Mouse (Mus musculus) heart, embryonic 12.5 days (tissue): ENCODE results near the gene Ghr. TPM values are rescaled to one million over a fixed set of nuclear protein-coding genes. Genes with fewer than 3 reads are reported as not detected.

Source experiments
- ATAC-seq: fragments of 200-750 bp; cut with Nextera tagmentation; 2 replicates; pipeline ENCODE4 v1.8.0; 2017; ENCODE audit warnings: moderate TSS enrichment, moderate library complexity; ENCODE audit not compliant: insufficient number of reproducible peaks, low FRiP score
- H3K27ac ChIP-seq: fragments of 300-500 bp; sonication (generic); 2 replicates; pipeline ENCODE4 v1.5.1; 2016; ENCODE audit warnings: mild to moderate bottlenecking, moderate library complexity; ENCODE audit not compliant: poor library complexity, severe bottlenecking
- H3K27me3 ChIP-seq: fragments of 300-500 bp; sonication (generic); replicated peaks from 2 replicates; pipeline ENCODE4 v1.6.1; 2016; ENCODE audit warnings: mild to moderate bottlenecking, moderate library complexity
- H3K36me3 ChIP-seq: fragments of 300-500 bp; sonication (generic); 2 replicates; pipeline ENCODE4 v1.6.1; 2016; ENCODE audit warnings: mild to moderate bottlenecking, moderate library complexity
- H3K4me1 ChIP-seq: fragments of 300-500 bp; sonication (generic); replicated peaks from 2 replicates; pipeline ENCODE4 v1.6.1; 2016; ENCODE audit warnings: mild to moderate bottlenecking
- H3K4me2 ChIP-seq: fragments of 300-500 bp; sonication (generic); 2 replicates; pipeline ENCODE4 v1.6.1; 2016; ENCODE audit warnings: mild to moderate bottlenecking, moderate library complexity
- H3K4me3 ChIP-seq: fragments of 300-500 bp; sonication (generic); 2 replicates; pipeline ENCODE4 v1.5.1; 2016; ENCODE audit warnings: mild to moderate bottlenecking
- H3K9ac ChIP-seq: fragments of 300-500 bp; sonication (generic); 2 replicates; pipeline ENCODE4 v1.6.1; 2016; ENCODE audit warnings: mild to moderate bottlenecking, moderate library complexity
- H3K9me3 ChIP-seq: fragments of 300-500 bp; sonication (generic); replicated peaks from 2 replicates; pipeline ENCODE4 v1.6.1; 2016; ENCODE audit warnings: mild to moderate bottlenecking, moderate library complexity
- WGBS: fragments of 180-500 bp; shearing (Covaris S2); methylation state at CpG from one replicate; pipeline ENCODE4 v1.1.7; 2016; 5-methylcytosine and 5-hydroxymethylcytosine counted together
- polyA plus RNA-seq: library from polyadenylated mRNA; unstranded; fragments of >200 nt; fragmentation: Nextera tagmentation; extraction: Ambion mirVana; gene quantifications from 2 replicates; pipeline ENCODE4 v1.2.1, GENCODE M21; 2016

Ghr gene
- 68.8 and 70.4 TPM in 2 replicates for polyA plus RNA-seq

DNA sequence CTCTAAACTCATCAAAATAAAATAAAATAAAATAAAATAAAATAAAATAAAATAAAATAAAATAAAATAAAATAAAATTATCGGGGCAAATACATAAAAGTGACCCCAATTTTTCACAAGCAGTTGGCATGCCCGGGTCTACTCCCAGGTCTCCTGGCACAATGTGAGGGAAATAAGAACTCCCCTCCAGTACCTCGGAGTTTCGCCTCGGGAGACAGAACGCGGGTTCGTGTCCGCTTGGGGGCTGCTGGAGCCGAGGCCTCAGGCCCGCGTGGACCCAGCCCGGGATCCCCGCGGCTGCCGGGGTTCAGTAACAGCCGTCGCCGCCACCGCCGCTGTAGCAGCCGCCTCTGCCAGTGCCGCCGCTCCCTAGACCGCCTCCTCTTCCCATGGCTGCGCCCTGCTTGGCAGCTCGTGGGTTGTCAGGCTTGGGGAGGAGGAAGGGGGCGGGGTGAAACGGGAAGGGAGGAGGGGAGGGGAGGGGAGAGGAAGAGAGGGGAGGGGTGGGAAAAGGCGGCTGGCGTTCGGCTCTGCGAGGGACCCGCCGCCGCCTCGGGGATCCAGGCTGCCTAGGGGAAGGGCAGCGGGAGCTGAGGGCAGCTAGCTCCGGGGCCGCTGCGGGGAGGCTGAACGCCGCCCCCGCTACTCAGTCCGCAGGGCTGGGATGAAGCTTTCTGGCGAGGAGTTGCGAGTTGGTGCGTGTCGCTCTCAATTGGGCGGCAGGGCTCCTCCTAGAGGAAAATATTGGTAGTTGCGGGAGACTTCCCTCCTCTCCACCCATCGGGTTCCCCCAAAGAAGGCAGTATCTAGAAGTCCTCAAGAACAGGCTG, at the start of gene Ghr:
Gene Ghr (minus strand): TSS at position 686 of the 830 bp plus-strand sequence.
- Histone ChIP-seq H3K4me1 (peaks cover 39% of the 10 kb centered on the region), H3K27me3 (no peaks in the 10 kb centered on the region), H3K4me3 (peak within 1 kb of the TSS; percentile 69), H3K9ac (peak within 1 kb of the TSS; percentile 85), H3K4me2 (peak within 1 kb of the TSS; percentile 73), H3K27ac (peak within 1 kb of the TSS; percentile 96), H3K36me3 (no peaks in the 10 kb centered on the region), H3K9me3 (no peaks in the 10 kb centered on the region)
- WGBS: 0% methylated on average over 49 of the region's 52 CpGs
- ATAC-seq: peak; percentile 87

DNA sequence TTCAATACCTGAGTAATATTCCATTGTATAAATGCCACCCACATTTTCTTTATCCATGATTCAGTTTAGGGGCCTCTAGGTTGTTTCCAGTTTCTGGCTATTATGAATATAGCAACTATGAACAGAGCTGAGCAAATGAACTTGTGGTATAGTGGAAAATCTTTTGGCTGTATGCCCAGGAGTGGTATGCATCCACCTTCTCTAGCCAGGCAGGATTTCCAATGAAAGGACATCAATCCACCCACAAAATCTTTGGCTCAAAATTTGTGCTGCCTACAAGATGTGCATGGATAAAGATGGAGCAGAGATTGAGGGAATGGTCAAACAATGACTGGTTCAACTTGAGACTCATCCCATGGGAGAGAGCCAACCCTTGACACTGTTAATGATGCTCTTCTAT, 39.5 kb upstream of the Ghr start:
- Histone ChIP-seq H3K9me3 (no peaks in the 10 kb centered on the region), H3K27me3 (no peaks in the 10 kb centered on the region), H3K9ac (no peak overlapping the region), H3K36me3 (no peaks in the 10 kb centered on the region), H3K4me1 (no peaks in the 10 kb centered on the region), H3K4me3 (no peak overlapping the region), H3K4me2 (no peak overlapping the region), H3K27ac (no peak overlapping the region)
- no peak for ATAC-seq

DNA sequence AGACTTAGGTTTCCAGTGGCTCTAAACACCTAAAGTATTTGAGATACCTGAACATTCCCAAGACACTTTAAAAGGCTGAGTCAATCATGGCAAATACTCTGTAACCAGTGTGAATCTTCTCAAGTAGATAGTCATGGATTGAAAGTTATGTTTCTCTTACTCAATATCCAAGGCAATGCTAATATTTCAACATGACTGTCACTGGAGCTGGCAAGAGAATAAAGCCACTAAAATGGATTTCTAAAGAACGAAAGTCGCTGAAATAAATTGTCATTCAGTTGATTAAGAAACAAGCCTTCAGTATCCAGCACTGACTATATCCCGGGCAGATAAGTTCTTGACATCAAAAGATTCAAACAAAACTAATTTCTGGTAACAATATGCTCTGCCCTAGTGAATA, 37.1 kb upstream of the Ghr start:
- no peak overlapping the region for H3K4me2 ChIP-seq
- H3K9ac ChIP-seq: no peak overlapping the region
- no peak for ATAC-seq
- H3K9me3 ChIP-seq: no peaks in the 10 kb centered on the region
- H3K4me1 ChIP-seq: no peaks in the 10 kb centered on the region
- H3K27ac ChIP-seq: no peak overlapping the region
- no peaks in the 10 kb centered on the region for H3K27me3 ChIP-seq
- no peaks in the 10 kb centered on the region for H3K36me3 ChIP-seq
- WGBS: 79% methylated on average over 3 of the region's 3 CpGs
- no peak overlapping the region for H3K4me3 ChIP-seq

DNA sequence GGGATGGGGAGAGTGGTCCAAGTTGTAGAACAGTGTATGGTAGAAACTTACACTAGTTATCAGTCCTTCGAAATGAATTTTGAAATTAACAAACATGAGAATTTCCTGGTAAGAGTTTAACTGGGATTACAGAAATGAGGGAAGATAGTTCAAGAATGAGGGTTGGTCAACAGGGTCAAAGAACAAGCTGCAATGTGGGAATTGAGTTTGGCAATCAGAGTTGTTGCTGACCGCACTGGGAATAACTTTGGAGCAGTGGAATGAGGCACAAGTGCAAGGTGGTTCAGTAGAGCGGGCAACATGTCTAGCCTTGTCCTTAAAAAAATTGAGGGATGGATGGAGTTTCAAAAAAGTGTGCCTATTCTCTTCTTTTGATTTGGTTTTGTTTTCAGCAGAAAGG, 35.0 kb upstream of the Ghr start:
- ATAC-seq: no peak
- Histone ChIP-seq H3K27me3 (no peaks in the 10 kb centered on the region), H3K4me2 (no peak overlapping the region), H3K27ac (no peak overlapping the region), H3K9me3 (no peaks in the 10 kb centered on the region), H3K4me1 (no peaks in the 10 kb centered on the region), H3K9ac (no peak overlapping the region), H3K4me3 (no peak overlapping the region), H3K36me3 (no peaks in the 10 kb centered on the region)
- WGBS: 85% methylated on average over 3 of the region's 3 CpGs

DNA sequence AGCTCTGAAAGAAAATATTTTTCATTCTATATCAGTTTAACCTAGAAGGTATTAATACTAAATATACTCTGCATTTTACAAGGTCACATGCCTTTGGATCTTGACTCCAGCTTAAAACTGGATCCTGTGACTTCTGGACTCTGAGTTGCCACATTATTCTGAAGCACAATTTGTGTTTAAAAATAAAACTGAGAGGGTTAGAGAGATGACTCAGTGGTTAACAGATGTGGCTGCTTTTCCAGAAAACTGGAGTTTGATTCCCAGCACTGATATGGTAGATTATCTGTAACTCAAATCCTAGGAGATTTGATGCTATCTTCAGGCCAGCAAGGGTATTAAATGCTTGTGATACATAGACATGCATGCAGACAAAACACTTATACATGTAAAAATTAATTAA, 28.7 kb upstream of the Ghr start:
- Histone ChIP-seq H3K9me3 (no peaks in the 10 kb centered on the region), H3K4me3 (no peak overlapping the region), H3K36me3 (no peaks in the 10 kb centered on the region), H3K9ac (no peak overlapping the region), H3K4me2 (no peak overlapping the region), H3K27me3 (no peaks in the 10 kb centered on the region), H3K27ac (no peak overlapping the region), H3K4me1 (no peaks in the 10 kb centered on the region)
- ATAC-seq: no peak

DNA sequence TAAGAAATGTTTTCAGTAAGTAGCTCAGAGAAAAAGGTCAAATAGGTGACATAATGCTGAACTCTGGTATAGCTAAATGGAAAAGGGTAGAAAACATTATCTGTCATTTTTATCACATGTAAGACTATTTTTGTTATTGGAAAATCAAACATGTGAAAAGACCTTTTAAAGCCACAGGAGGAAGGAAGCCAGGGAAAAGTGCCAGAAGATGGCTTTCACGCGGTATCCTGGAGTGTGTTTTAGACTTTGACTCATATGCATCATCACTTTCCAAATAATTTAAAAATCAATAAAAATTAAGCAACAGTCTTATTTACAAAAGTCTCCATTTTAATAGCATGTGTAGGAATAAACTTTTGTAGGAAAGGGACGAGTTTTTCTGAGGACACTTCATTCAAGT, 24.7 kb upstream of the Ghr start:
- no peak overlapping the region for H3K4me3 ChIP-seq
- no peaks in the 10 kb centered on the region for H3K9me3 ChIP-seq
- no peak overlapping the region for H3K9ac ChIP-seq
- ATAC-seq: no peak
- no peaks in the 10 kb centered on the region for H3K36me3 ChIP-seq
- no peak overlapping the region for H3K4me2 ChIP-seq
- peaks cover 3% of the 10 kb centered on the region; the same call in 1 of the 2 replicates for H3K4me1 ChIP-seq
- H3K27me3 ChIP-seq: no peaks in the 10 kb centered on the region
- H3K27ac ChIP-seq: no peak overlapping the region
- WGBS: 82% methylated on average over 3 of the region's 3 CpGs

DNA sequence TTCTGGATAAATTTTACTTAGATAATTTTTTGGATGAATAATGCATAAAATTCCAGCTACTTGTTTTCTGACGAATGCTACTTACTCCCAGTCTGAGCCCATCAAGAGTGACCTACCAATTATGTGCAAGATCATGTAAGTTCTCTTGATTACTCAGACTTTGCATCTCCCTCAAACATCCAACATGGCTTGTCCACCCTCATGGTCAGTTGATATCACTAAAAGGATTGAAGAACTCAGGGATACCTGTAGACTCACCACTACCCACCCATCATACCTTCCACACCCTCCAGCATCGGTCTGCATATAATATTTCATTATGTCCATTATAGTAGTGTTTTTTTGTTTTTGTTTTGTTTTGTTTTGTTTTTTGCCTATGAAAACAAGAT, 18.8 kb upstream of the Ghr start:
- Histone ChIP-seq H3K9ac (no peak overlapping the region), H3K4me3 (no peak overlapping the region), H3K36me3 (no peaks in the 10 kb centered on the region), H3K9me3 (no peaks in the 10 kb centered on the region), H3K27me3 (no peaks in the 10 kb centered on the region), H3K4me1 (peaks cover 3% of the 10 kb centered on the region; the same call in 1 of the 2 replicates), H3K27ac (no peak overlapping the region), H3K4me2 (no peak overlapping the region)
- ATAC-seq: no peak
- 83% methylated on average over 2 of the region's 2 CpGs for WGBS

DNA sequence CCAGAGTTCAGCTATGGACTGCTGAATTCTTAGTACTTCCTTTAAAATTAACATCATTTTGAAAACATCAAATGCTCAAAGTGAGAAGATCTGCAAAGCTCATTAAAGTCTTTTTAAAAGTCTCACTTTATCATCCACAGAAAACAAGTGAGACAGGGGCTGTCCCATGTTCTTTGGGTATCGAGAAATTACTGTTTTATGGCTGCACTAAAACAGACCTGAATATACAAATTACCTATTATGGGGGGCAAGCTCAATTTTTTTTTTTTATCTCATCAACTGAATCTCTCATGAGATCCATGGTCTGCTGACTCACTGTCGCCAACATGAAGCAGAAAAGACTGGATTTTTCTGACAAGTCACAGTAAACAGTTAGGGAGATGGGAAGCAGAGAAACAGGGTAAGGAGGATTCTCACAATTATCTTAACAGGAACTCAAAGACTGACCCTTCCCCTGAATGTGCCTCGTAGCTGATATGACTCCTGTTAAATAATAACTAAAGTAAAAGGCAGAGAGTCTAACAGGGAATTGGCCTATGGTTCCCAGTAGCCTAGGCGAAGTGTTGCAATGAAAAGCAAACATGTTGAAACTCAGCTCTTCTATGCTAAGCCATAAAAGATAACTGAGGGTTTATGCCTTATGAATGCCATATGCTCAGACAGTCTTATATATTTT, 18.3 kb upstream of the Ghr start:
- no peaks in the 10 kb centered on the region for H3K9me3 ChIP-seq
- H3K27ac ChIP-seq: no peak overlapping the region
- H3K4me1 ChIP-seq: peaks cover 3% of the 10 kb centered on the region; the same call in 1 of the 2 replicates
- no peaks in the 10 kb centered on the region for H3K36me3 ChIP-seq
- ATAC-seq: no peak
- no peak overlapping the region for H3K9ac ChIP-seq
- no peak overlapping the region for H3K4me2 ChIP-seq
- no peak overlapping the region for H3K4me3 ChIP-seq
- 65% methylated on average over 4 of the region's 4 CpGs for WGBS
- H3K27me3 ChIP-seq: no peaks in the 10 kb centered on the region

DNA sequence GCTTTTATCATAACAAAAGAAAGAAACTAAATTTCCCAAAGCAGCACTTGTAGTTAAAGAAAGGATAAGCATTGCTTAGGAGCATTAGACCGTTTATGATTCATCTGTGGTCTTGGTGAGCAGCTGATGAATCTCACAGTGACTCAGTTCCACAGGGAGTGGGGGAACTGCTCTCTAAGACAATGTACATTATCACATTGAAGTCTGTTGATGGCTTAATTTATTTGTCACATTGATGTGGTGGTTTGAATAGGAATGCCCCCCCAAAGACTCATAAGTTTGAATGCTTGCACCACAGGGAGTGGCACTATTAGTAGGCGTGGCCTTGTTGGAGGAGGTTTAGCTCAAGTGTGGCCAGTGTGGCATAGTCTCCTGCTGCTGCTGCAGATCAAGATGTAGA, 4.6 kb upstream of the Ghr start:
- H3K9ac ChIP-seq: no peak overlapping the region
- peaks cover 17% of the 10 kb centered on the region for H3K4me1 ChIP-seq
- H3K4me3 ChIP-seq: no peak overlapping the region
- no peak overlapping the region for H3K4me2 ChIP-seq
- H3K27ac ChIP-seq: no peak overlapping the region
- 70% methylated on average over 2 of the region's 2 CpGs for WGBS
- no peaks in the 10 kb centered on the region for H3K27me3 ChIP-seq
- ATAC-seq: no peak
- H3K9me3 ChIP-seq: no peaks in the 10 kb centered on the region
- H3K36me3 ChIP-seq: no peaks in the 10 kb centered on the region

DNA sequence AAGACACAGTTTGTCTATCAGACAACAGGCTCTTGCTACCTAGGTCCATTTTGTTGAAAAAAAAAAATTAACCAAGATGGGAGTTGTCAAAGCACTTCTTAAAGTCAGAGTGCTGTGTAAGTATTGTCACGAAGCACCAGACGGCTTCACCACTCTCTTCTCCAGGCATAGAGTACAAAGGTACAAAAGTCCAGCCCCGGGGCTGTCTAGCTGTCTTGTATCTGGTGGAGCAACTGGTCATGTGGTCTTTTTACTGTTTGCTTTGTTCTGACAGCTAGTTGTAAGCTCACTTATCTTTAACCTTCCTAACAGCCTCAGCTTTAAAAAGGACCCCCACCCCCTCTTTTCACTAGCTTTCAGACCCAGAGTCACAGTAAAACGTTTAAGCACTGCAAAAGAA, 1.1 kb upstream of the Ghr start:
- H3K27ac ChIP-seq: no peak overlapping the region
- H3K4me3 ChIP-seq: no peak overlapping the region
- H3K27me3 ChIP-seq: no peaks in the 10 kb centered on the region
- no peak overlapping the region for H3K4me2 ChIP-seq
- no peaks in the 10 kb centered on the region for H3K9me3 ChIP-seq
- 22% methylated on average over 4 of the region's 4 CpGs for WGBS
- no peak for ATAC-seq
- H3K36me3 ChIP-seq: no peaks in the 10 kb centered on the region
- no peak overlapping the region for H3K9ac ChIP-seq
- peaks cover 32% of the 10 kb centered on the region for H3K4me1 ChIP-seq

DNA sequence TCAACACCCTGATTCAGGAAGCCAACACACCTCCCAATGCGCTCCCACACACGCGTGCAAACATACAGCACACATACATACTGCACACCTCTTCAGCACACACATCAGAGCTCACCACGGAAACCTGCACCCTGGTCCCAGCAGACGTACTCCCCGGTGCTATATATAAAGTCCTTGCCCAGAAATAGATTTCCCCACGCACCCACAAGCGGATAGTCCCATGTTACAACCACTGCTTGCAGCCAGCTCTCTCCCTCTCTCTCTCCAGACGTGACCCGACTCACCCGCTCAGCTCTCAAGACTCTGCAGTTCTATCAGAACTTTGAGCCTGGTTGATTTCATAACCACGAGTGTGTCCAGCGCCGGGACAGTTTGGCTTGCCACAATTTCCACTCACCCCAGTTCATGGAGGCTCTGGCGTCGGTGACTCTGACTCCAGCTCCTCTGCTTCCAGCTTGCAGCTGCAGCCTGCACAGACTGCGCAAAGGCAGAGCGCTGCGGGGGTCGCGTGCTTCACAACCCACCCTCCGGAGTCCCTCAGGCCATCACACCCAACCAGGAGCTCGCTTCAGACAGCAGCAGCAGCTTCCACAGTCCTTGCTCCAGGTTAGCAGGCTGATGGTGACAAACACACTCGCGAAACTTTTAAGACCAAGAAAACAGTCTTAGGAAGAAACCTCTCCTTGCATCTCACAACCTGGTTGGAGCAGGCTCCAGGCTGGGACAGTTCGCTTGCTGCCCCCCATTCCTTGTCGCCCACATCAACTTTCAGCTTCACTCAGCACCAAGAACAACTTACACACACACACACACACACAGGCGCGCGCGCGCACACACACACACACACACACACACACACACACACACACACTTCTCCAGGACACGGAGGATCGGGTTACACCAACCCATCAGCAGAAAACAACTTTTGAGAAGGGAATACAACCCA, 1.2 kb downstream of the Ghr start:
- Histone ChIP-seq H3K27me3 (no peaks in the 10 kb centered on the region), H3K4me1 (peaks cover 39% of the 10 kb centered on the region), H3K9me3 (no peaks in the 10 kb centered on the region), H3K36me3 (no peaks in the 10 kb centered on the region), H3K9ac (peak overlapping the region; percentile 84), H3K4me3 (peak overlapping the region; percentile 69), H3K4me2 (peak overlapping the region; percentile 73), H3K27ac (peak overlapping the region; percentile 96)
- WGBS: 3% methylated on average over 32 of the region's 34 CpGs
- ATAC-seq: peak; percentile 70
